ENCODE assay signal across 25 mouse cellular contexts in genomic region chr5:130109348-130109747, GRCm38 (mm10). TPM values are rescaled to one million over a fixed set of nuclear protein-coding genes. Genes with fewer than 3 reads are reported as not detected.
A peak's percentile ranks its signal among the peaks of the same experiment; 100 is the strongest.
DNase-seq lines count a peak whose midpoint lies in the region; ATAC-seq and TF ChIP-seq lines count a peak whose summit lies in the region.
"Had no signal": no experiment of that assay in that cellular context is flagged by ENCODE, and none has a peak within 500 bp of the region (broad histone marks: within the 10 kb centered on the region; RNA-seq: fewer than 3 reads in every experiment).

No protein-coding gene starts in this region.

- peak; percentile 90 for DNase-seq in heart, adult 11 months
- no peak for DNase-seq in heart, embryonic 10.5 days (ENCODE audit: low spot score)
- peak; percentile 37 for DNase-seq in urinary bladder, postnatal 14 days (ENCODE audit: low spot score)
- no peak for DNase-seq in urinary bladder, postnatal 10 days (ENCODE audit: low spot score)
- DNase-seq in spleen, postnatal 14 days (ENCODE audit: low spot score in 2 of 2): no peak
- DNase-seq: B cell, adult 2 months; cerebellum, adult 18-20 months; cerebellum, adult 9-11 months; cerebellum, postnatal 36 days; forebrain, postnatal 0 days; gastrocnemius, postnatal 25 days; heart, postnatal 14 days; kidney, adult 18-20 months had no signal

- H3K9me3 ChIP-seq in heart, embryonic 10.5 days: no peaks in the 10 kb centered on the region
- H3K9me3 ChIP-seq in intestine, embryonic 16.5 days (ENCODE audit: control insufficient read depth, low read length): no peaks in the 10 kb centered on the region
- H3K9me3 ChIP-seq: embryonic facial prominence, embryonic 15.5 days; forebrain, embryonic 13.5 days; G1E; heart, embryonic 15.5 days; hindbrain, embryonic 13.5 days had no signal

- WGBS in heart, embryonic 10.5 days: 58% methylated on average over 3 of the region's 3 CpGs
- WGBS in intestine, embryonic 16.5 days: 78% methylated on average over 3 of the region's 3 CpGs

- H3K4me1 ChIP-seq in heart, embryonic 10.5 days: no peaks in the 10 kb centered on the region
- no peaks in the 10 kb centered on the region for H3K4me1 ChIP-seq in embryonic fibroblast, embryonic 13.5 days (ENCODE audit: control insufficient read depth, insufficient read depth, low read length)
- H3K4me1 ChIP-seq in intestine, embryonic 16.5 days (ENCODE audit: control insufficient read depth, insufficient read depth, low read length): no peaks in the 10 kb centered on the region
- H3K4me1 ChIP-seq: forebrain, embryonic 13.5 days; heart, embryonic 15.5 days; hindbrain, embryonic 13.5 days had no signal

- H3K27ac ChIP-seq in heart, embryonic 10.5 days: no peak overlapping the region
- peak overlapping the region; percentile 63 for H3K27ac ChIP-seq in embryonic fibroblast, embryonic 13.5 days (ENCODE audit: insufficient read depth, low read length)
- H3K27ac ChIP-seq in intestine, embryonic 16.5 days (ENCODE audit: low read length): no peak overlapping the region
- H3K27ac ChIP-seq: forebrain, embryonic 13.5 days; heart, embryonic 15.5 days; hindbrain, embryonic 13.5 days; hindbrain, postnatal 0 days had no signal

- no peak for TF ChIP-seq POLR2A in embryonic fibroblast, embryonic 13.5 days (IDR thresholded peaks at IDR 0.05; ENCODE audit: low read depth, low read length)

- H3K9ac ChIP-seq in intestine, embryonic 16.5 days (ENCODE audit: low read depth, low read length): no peak overlapping the region
- H3K9ac ChIP-seq: embryonic facial prominence, embryonic 15.5 days; forebrain, embryonic 13.5 days; forebrain, postnatal 0 days; heart, embryonic 15.5 days; hindbrain, embryonic 13.5 days had no signal

- no peak for TF ChIP-seq CTCF in embryonic fibroblast, embryonic 13.5 days (IDR thresholded peaks at IDR 0.05; ENCODE audit: borderline replicate concordance, insufficient read depth, low read length)

- ATAC-seq in intestine, embryonic 16.5 days: no peak
- ATAC-seq: activated CD4-positive, CD25-positive, alpha-beta regulatory T cell, adult 4 months; CD4-positive, CD25-positive, alpha-beta regulatory T cell, adult 4 months; forebrain, embryonic 13.5 days; forebrain, postnatal 0 days; hindbrain, postnatal 0 days; Patski had no signal

- H3K36me3 ChIP-seq in heart, embryonic 10.5 days: peaks cover 14% of the 10 kb centered on the region
- no peaks in the 10 kb centered on the region for H3K36me3 ChIP-seq in intestine, embryonic 16.5 days (ENCODE audit: control insufficient read depth, insufficient read depth, low read length)
- H3K36me3 ChIP-seq: embryonic facial prominence, embryonic 15.5 days; G1E; heart, embryonic 15.5 days had no signal

- no peak overlapping the region for H3K4me2 ChIP-seq in intestine, embryonic 16.5 days (ENCODE audit: low read depth, low read length)
- H3K4me2 ChIP-seq: embryonic facial prominence, embryonic 15.5 days; forebrain, embryonic 13.5 days; heart, embryonic 11.5 days; heart, embryonic 15.5 days; hindbrain, embryonic 13.5 days had no signal

- H3K4me3 ChIP-seq in heart, embryonic 10.5 days: no peak overlapping the region
- no peak overlapping the region for H3K4me3 ChIP-seq in embryonic fibroblast, embryonic 13.5 days (ENCODE audit: insufficient read depth, low read length)
- no peak overlapping the region for H3K4me3 ChIP-seq in intestine, embryonic 16.5 days (ENCODE audit: low read length)
- H3K4me3 ChIP-seq: embryonic facial prominence, embryonic 15.5 days; forebrain, embryonic 13.5 days; heart, embryonic 15.5 days; hindbrain, embryonic 13.5 days had no signal

- no peaks in the 10 kb centered on the region for H3K27me3 ChIP-seq in heart, embryonic 10.5 days (ENCODE audit: insufficient read depth, poor library complexity, severe bottlenecking)
- no peaks in the 10 kb centered on the region for H3K27me3 ChIP-seq in intestine, embryonic 16.5 days (replicated peaks; ENCODE audit: control insufficient read depth, insufficient read depth, low read length)
- H3K27me3 ChIP-seq: embryonic facial prominence, embryonic 15.5 days; forebrain, embryonic 13.5 days; heart, embryonic 15.5 days; hindbrain, embryonic 13.5 days; Patski had no signal

RNA-seq across cellular contexts. Expression of gene Kctd7, which starts 35.3 kb away (rescaled TPM):
- 4.4 and 4.8 TPM in 2 replicates for polyA plus RNA-seq in heart, embryonic 10.5 days (2016; fragmentation: Nextera tagmentation; extraction: Ambion mirVana)
- polyA plus RNA-seq in embryonic fibroblast, embryonic 13.5 days (2011; ENCODE audit: insufficient read length, low read depth, missing spikeins): 3.6 and 4.4 TPM in 2 replicates
- polyA plus RNA-seq in intestine, embryonic 16.5 days (2015; fragmentation: Nextera tagmentation; extraction: Ambion mirVana): 3.7 and 4.1 TPM in 2 replicates

RNA-seq across cellular contexts. Expression of gene Tpst1, which starts 36.2 kb away (rescaled TPM):
- polyA plus RNA-seq in heart, embryonic 10.5 days (2016; fragmentation: Nextera tagmentation; extraction: Ambion mirVana): 27.2 and 44.6 TPM in 2 replicates
- polyA plus RNA-seq in embryonic fibroblast, embryonic 13.5 days (2011; ENCODE audit: insufficient read length, low read depth, missing spikeins): 34.0 and 44.9 TPM in 2 replicates
- 46.4 and 51.7 TPM in 2 replicates for polyA plus RNA-seq in intestine, embryonic 16.5 days (2015; fragmentation: Nextera tagmentation; extraction: Ambion mirVana)
- polyA plus RNA-seq: G1E had no signal

Comparison
In these comparisons a context has a peak if more than half of its experiments do, and no peak if none do; other contexts are left out.
1. DNase-seq: peak in heart, adult 11 months (single experiment) and urinary bladder, postnatal 14 days (single experiment); none in heart, embryonic 10.5 days (single experiment), urinary bladder, postnatal 10 days (single experiment) and spleen, postnatal 14 days (0 of 2).